Mouse (Mus musculus) midbrain, embryonic 16.5 days (tissue): ENCODE measurements around the gene Ptpn7. TPM values are rescaled to one million over a fixed set of nuclear protein-coding genes. Genes with fewer than 3 reads are reported as not detected.
"Not testable (repeated sequence)": the region's sequence is repeated elsewhere in the genome, so short reads cannot be mapped to it uniquely, and the experiment has no call there.

Experiments used
- ATAC-seq: fragments of 200-750 bp; cut with Nextera tagmentation; 2 replicates; pipeline ENCODE4 v1.8.0; 2017; ENCODE audit warnings: moderate TSS enrichment
- H3K27ac ChIP-seq: fragments of 300-500 bp; sonication (generic); 2 replicates; pipeline ENCODE4 v1.5.1; 2014; ENCODE audit warnings: mild to moderate bottlenecking, low read length, mixed read lengths
- H3K27me3 ChIP-seq: fragments of 300-500 bp; sonication (generic); 2 replicates; pipeline ENCODE4 v1.6.1; 2014; ENCODE audit warnings: low read depth, low read length, mixed read lengths; ENCODE audit not compliant: control insufficient read depth, insufficient read depth
- H3K36me3 ChIP-seq: fragments of 300-500 bp; sonication (generic); 2 replicates; pipeline ENCODE4 v1.6.1; 2014; ENCODE audit warnings: mild to moderate bottlenecking, low read length, moderate library complexity, mixed read lengths; ENCODE audit not compliant: control insufficient read depth, insufficient read depth
- H3K4me1 ChIP-seq: fragments of 300-500 bp; sonication (generic); 2 replicates; pipeline ENCODE4 v1.6.1; 2014; ENCODE audit warnings: mild to moderate bottlenecking, low read length, mixed read lengths; ENCODE audit not compliant: control insufficient read depth, insufficient read depth
- H3K4me2 ChIP-seq: fragments of 300-500 bp; sonication (generic); 2 replicates; pipeline ENCODE4 v1.6.1; 2014; ENCODE audit warnings: mild to moderate bottlenecking, low read length, mixed read lengths
- H3K4me3 ChIP-seq: fragments of 300-500 bp; sonication (generic); 2 replicates; pipeline ENCODE4 v1.5.1; 2014; ENCODE audit warnings: low read depth, mild to moderate bottlenecking, low read length, moderate library complexity, mixed read lengths
- H3K9ac ChIP-seq: fragments of 300-500 bp; sonication (generic); 2 replicates; pipeline ENCODE4 v1.6.1; 2014; ENCODE audit warnings: low read depth, low read length, mixed read lengths
- H3K9me3 ChIP-seq: fragments of 300-500 bp; sonication (generic); replicated peaks from 2 replicates; pipeline ENCODE4 v1.6.1; 2014; ENCODE audit warnings: mild to moderate bottlenecking, low read length, mixed read lengths; ENCODE audit not compliant: control insufficient read depth, poor library complexity, severe bottlenecking
- WGBS: fragments of 180-500 bp; shearing (Covaris S2); extraction: QIAGEN DNeasy Blood & Tissue Kit; methylation state at CpG from one replicate; pipeline ENCODE4 v1.1.7; 2014; 5-methylcytosine and 5-hydroxymethylcytosine counted together
- polyA plus RNA-seq: library from polyadenylated mRNA; unstranded; fragments of >200 nt; fragmentation: Nextera tagmentation; extraction: Ambion mirVana; gene quantifications from 2 replicates; pipeline ENCODE4 v1.2.1, GENCODE M21; 2015

The Ptpn7 gene
- polyA plus RNA-seq, 1 experiment from 2014 or later = 0.11 TPM

DNA sequence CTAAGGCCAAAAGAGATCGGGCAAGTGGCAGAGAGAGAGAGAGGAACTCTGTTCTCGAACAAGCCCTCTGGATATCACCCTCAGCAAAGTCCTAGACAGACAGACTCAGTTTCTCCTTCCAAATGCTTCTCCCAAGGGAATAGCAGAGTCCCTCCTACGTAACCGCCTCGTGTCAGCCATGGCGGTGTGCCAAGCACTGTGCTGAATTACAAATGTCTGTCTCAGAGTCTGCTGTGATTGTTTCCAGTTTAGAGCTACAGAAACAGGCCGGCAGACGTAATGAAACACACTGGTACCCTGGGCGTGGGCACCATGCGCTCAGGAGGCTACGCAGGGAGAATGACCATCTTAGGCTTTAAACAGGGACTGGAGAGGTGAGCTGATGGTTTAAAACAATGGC is 36.2 kb upstream of the Ptpn7 start:
- no peaks in the 10 kb centered on the region for H3K27me3 ChIP-seq
- no peak overlapping the region for H3K4me3 ChIP-seq
- no peak overlapping the region for H3K4me2 ChIP-seq
- no peak overlapping the region for H3K9ac ChIP-seq
- no peak overlapping the region for H3K27ac ChIP-seq
- ATAC-seq = no peak
- WGBS = 85% methylated on average over 11 of the region's 11 CpGs
- no peaks in the 10 kb centered on the region for H3K4me1 ChIP-seq
- H3K9me3 ChIP-seq = no peaks in the 10 kb centered on the region
- no peaks in the 10 kb centered on the region for H3K36me3 ChIP-seq

DNA sequence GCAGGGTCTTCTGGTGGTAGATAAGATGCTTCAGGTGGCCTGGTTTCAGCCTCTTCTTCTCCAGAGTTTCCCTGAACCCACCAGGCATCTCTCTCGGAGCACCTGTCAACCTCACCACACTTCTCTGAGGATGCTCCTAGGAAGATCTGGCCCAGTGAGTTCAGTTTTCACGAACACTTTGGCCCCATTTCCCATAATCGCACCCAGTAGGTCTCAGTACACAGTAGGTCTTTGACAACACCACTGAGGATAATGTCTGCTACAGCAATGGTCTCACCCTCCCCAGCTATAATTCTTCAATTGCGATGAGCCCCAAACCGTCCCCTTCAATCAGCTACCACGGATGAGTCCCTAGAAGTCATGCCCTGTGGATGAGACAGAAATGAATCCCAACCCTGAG is 35.1 kb upstream of the Ptpn7 start:
- no peak overlapping the region for H3K4me3 ChIP-seq
- H3K9me3 ChIP-seq = no peaks in the 10 kb centered on the region
- no peaks in the 10 kb centered on the region for H3K36me3 ChIP-seq
- no peaks in the 10 kb centered on the region for H3K27me3 ChIP-seq
- 93% methylated on average over 6 of the region's 6 CpGs for WGBS
- H3K9ac ChIP-seq = no peak overlapping the region
- ATAC-seq = no peak
- H3K4me1 ChIP-seq = no peaks in the 10 kb centered on the region
- no peak overlapping the region for H3K4me2 ChIP-seq
- no peak overlapping the region for H3K27ac ChIP-seq

GRCm38 (mm10) chr1:135098441-135098840 is 34.1 kb upstream of the Ptpn7 start:
- Histone ChIP-seq H3K9me3 (no peaks in the 10 kb centered on the region), H3K4me2 (no peak overlapping the region), H3K4me3 (no peak overlapping the region), H3K27ac (no peak overlapping the region), H3K9ac (no peak overlapping the region), H3K36me3 (no peaks in the 10 kb centered on the region), H3K4me1 (no peaks in the 10 kb centered on the region), H3K27me3 (peaks cover 3% of the 10 kb centered on the region; the same call in 1 of the 2 replicates)
- no peak for ATAC-seq
- 81% methylated on average over 7 of the region's 7 CpGs for WGBS

GRCm38 (mm10) chr1:135100400-135100799 is 32.1 kb upstream of the Ptpn7 start:
- WGBS = 52% methylated on average over 7 of the region's 7 CpGs

DNA sequence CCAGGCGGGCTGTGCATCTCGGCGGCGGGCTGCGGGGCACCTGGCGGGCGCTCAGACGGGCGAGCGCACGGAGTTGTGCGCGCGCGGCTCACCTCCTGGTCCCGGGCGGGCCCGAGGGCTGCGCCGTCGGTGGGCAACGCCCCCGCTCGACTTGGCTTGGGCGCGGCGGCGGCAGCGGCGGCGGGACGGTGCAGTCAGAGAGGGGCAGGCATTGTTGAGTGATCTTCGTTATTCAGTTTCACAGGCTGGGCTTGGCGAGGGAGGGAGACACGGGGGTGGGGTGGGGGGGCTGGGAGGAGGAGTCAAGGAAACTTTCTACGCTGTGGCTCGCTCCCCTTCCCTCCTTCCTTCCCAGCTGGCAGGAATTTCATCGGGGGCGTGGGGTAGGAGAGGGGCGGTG is 27.4 kb upstream of the Ptpn7 start, which contains the start of gene Lgr6:
Lgr6 (minus strand) TSS at position 153 of the 400 bp plus-strand sequence.
- H3K9me3 ChIP-seq = no peaks in the 10 kb centered on the region

More at GRCm38 (mm10) chr1:135100400-135100799, 32.1 kb upstream of the Ptpn7 start:
- Histone ChIP-seq H3K4me2 (no peak overlapping the region), H3K4me3 (no peak overlapping the region), H3K9me3 (no peaks in the 10 kb centered on the region), H3K36me3 (no peaks in the 10 kb centered on the region), H3K4me1 (peaks cover 7% of the 10 kb centered on the region; the same call in 1 of the 2 replicates), H3K9ac (no peak overlapping the region), H3K27me3 (peaks cover 22% of the 10 kb centered on the region), H3K27ac (no peak overlapping the region)
- no peak for ATAC-seq

GRCm38 (mm10) chr1:135105951-135106350 is 26.5 kb upstream of the Ptpn7 start:
- peaks cover 33% of the 10 kb centered on the region for H3K27me3 ChIP-seq
- no peak overlapping the region for H3K4me2 ChIP-seq
- WGBS = 2% methylated on average over 8 of the region's 8 CpGs

More for the DNA sequence above, 27.4 kb upstream of the Ptpn7 start, which contains the start of gene Lgr6:
- H3K27me3 ChIP-seq = peaks cover 33% of the 10 kb centered on the region
- peaks cover 9% of the 10 kb centered on the region; the same call in 1 of the 2 replicates for H3K4me1 ChIP-seq
- no peaks in the 10 kb centered on the region for H3K36me3 ChIP-seq
- WGBS = under 1% methylated on average over 32 of the region's 40 CpGs
- peak within 1 kb of the TSS; percentile 66 for H3K4me2 ChIP-seq
- no peak within 1 kb of the TSS for H3K27ac ChIP-seq
- peak within 1 kb of the TSS; percentile 18; the same call in 1 of the 2 replicates for H3K9ac ChIP-seq
- H3K4me3 ChIP-seq = peak within 1 kb of the TSS; percentile 34
- ATAC-seq = 0 out of 2 replicates have a peak, but pooled peaks have one; percentile 3

GRCm38 (mm10) chr1:135108611-135109010 is 23.9 kb upstream of the Ptpn7 start:
- no peak overlapping the region for H3K9ac ChIP-seq
- no peak overlapping the region for H3K4me3 ChIP-seq
- H3K9me3 ChIP-seq = no peaks in the 10 kb centered on the region
- WGBS = 38% methylated on average over 6 of the region's 6 CpGs
- peaks cover 28% of the 10 kb centered on the region for H3K27me3 ChIP-seq
- peaks cover 9% of the 10 kb centered on the region; the same call in 1 of the 2 replicates for H3K4me1 ChIP-seq
- no peak overlapping the region for H3K4me2 ChIP-seq
- no peak for ATAC-seq
- no peak overlapping the region for H3K27ac ChIP-seq
- H3K36me3 ChIP-seq = no peaks in the 10 kb centered on the region

More at GRCm38 (mm10) chr1:135105951-135106350, 26.5 kb upstream of the Ptpn7 start:
- 0 out of 2 replicates have a peak, but pooled peaks have one; percentile 36 for ATAC-seq
- H3K9ac ChIP-seq = no peak overlapping the region
- H3K4me3 ChIP-seq = no peak overlapping the region
- H3K36me3 ChIP-seq = no peaks in the 10 kb centered on the region
- no peaks in the 10 kb centered on the region for H3K9me3 ChIP-seq
- H3K27ac ChIP-seq = no peak overlapping the region
- peaks cover 9% of the 10 kb centered on the region; the same call in 1 of the 2 replicates for H3K4me1 ChIP-seq

GRCm38 (mm10) chr1:135110075-135110474 is 22.4 kb upstream of the Ptpn7 start:
- WGBS = 18% methylated on average over 6 of the region's 6 CpGs
- peaks cover 14% of the 10 kb centered on the region for H3K27me3 ChIP-seq
- H3K4me2 ChIP-seq = no peak overlapping the region
- H3K27ac ChIP-seq = no peak overlapping the region
- ATAC-seq = no peak
- no peaks in the 10 kb centered on the region for H3K9me3 ChIP-seq
- H3K36me3 ChIP-seq = no peaks in the 10 kb centered on the region
- peaks cover 6% of the 10 kb centered on the region; the same call in 1 of the 2 replicates for H3K4me1 ChIP-seq
- no peak overlapping the region for H3K9ac ChIP-seq
- no peak overlapping the region for H3K4me3 ChIP-seq

- not testable (repeated sequence) for H3K27ac ChIP-seq, H3K27me3 ChIP-seq, H3K9ac ChIP-seq, ATAC-seq, H3K9me3 ChIP-seq, H3K4me1 ChIP-seq, H3K4me3 ChIP-seq, H3K4me2 ChIP-seq, H3K36me3 ChIP-seq
- WGBS = 69% methylated on average over 4 of the region's 5 CpGs
These were observed 21.2 kb upstream of the Ptpn7 start for GRCm38 (mm10) chr1:135111271-135111670.
